Mouse (Mus musculus) megakaryocyte, embryonic 14.5 days (primary cell): ENCODE results near the gene Fli1. TPM values are rescaled to one million over a fixed set of nuclear protein-coding genes. Genes with fewer than 3 reads are reported as not detected.

Source experiments
- H3K27me3 ChIP-seq: replicated peaks from 2 replicates; pipeline ENCODE3; 2012; ENCODE audit warnings: inconsistent platforms
- H3K36me3 ChIP-seq: replicated peaks from 2 replicates; pipeline ENCODE3; 2012; ENCODE audit warnings: low read length, inconsistent platforms, mixed read lengths
- H3K4me1 ChIP-seq: 2 replicates; pipeline ENCODE4 v1.6.1; 2012; ENCODE audit warnings: inconsistent platforms
- H3K4me3 ChIP-seq: replicated peaks from 2 replicates; pipeline ENCODE3; 2012; ENCODE audit warnings: moderate library complexity, mild to moderate bottlenecking, inconsistent platforms
- H3K9me3 ChIP-seq: 2 replicates; pipeline ENCODE4 v1.6.1; 2012; ENCODE audit warnings: inconsistent platforms
- FLI1 ChIP-seq: IDR thresholded peaks from 2 replicates; pipeline ENCODE4 v1.6.1; 2012; ENCODE audit warnings: low read length, inconsistent platforms, mixed read lengths
- GATA1 ChIP-seq: IDR thresholded peaks from 3 replicates; pipeline ENCODE4 v1.6.1; 2012; ENCODE audit warnings: mixed read lengths, low read length, inconsistent platforms, borderline replicate concordance
- polyA plus RNA-seq: library from polyadenylated mRNA; stranded (reverse); fragments of >175 nt; gene quantifications from 2 replicates; pipeline ENCODE4 v1.2.3, GENCODE M21; 2012; ENCODE audit warnings: low replicate concordance; ENCODE audit not compliant: insufficient read depth

Fli1 gene
- polyA plus RNA-seq, 1 experiment: 61.7 TPM

GRCm38 (mm10) chr9:32540061-32540405, 2.6 kb downstream of the Fli1 start:
- peaks cover 59% of the 10 kb centered on the region for H3K4me1 ChIP-seq
- no peaks in the 10 kb centered on the region for H3K9me3 ChIP-seq
- no peaks in the 10 kb centered on the region for H3K27me3 ChIP-seq
- TF ChIP-seq GATA1 (no peak), FLI1 (no peak)
- peaks cover 38% of the 10 kb centered on the region for H3K36me3 ChIP-seq
- peak overlapping the region; percentile 93 for H3K4me3 ChIP-seq

- no peak for TF ChIP-seq FLI1
- no peak for TF ChIP-seq GATA1
- Histone ChIP-seq H3K9me3 (no peaks in the 10 kb centered on the region), H3K4me1 (peaks cover 59% of the 10 kb centered on the region), H3K27me3 (no peaks in the 10 kb centered on the region), H3K36me3 (peaks cover 42% of the 10 kb centered on the region), H3K4me3 (peak overlapping the region; percentile 93)
Measured at GRCm38 (mm10) chr9:32539321-32539761, 3.3 kb downstream of the Fli1 start.

GRCm38 (mm10) chr9:32538124-32538523, 4.5 kb downstream of the Fli1 start:
- TF ChIP-seq GATA1 (no peak), FLI1 (no peak)
- Histone ChIP-seq H3K36me3 (peaks cover 54% of the 10 kb centered on the region), H3K27me3 (no peaks in the 10 kb centered on the region)

DNA sequence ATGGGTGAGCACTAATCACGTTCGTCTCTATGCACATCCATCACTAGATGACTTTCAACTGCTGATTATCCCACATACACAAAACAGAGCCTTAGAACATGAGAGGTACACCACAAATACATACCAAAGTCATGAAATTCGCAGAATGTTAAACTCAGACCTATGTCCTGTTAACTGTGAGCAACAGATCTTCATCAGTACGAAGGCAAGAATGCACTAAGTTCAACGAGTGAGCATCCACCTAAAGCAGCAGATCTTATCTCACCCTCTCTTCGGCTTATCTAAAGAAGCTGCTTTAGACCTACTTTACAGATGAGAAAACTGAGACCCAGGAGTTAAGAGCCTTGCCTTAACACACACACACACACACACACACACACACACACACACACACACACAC, 5.0 kb downstream of the Fli1 start:
- H3K4me1 ChIP-seq: peaks cover 58% of the 10 kb centered on the region
- H3K9me3 ChIP-seq: no peaks in the 10 kb centered on the region
- no peaks in the 10 kb centered on the region for H3K27me3 ChIP-seq
- peak overlapping the region; percentile 93 for H3K4me3 ChIP-seq
- TF ChIP-seq GATA1 (no peak), FLI1 (no peak)
- H3K36me3 ChIP-seq: peaks cover 55% of the 10 kb centered on the region

More at GRCm38 (mm10) chr9:32538124-32538523, 4.5 kb downstream of the Fli1 start:
- H3K4me1 ChIP-seq: peaks cover 59% of the 10 kb centered on the region
- H3K4me3 ChIP-seq: peak overlapping the region; percentile 93
- H3K9me3 ChIP-seq: no peaks in the 10 kb centered on the region

DNA sequence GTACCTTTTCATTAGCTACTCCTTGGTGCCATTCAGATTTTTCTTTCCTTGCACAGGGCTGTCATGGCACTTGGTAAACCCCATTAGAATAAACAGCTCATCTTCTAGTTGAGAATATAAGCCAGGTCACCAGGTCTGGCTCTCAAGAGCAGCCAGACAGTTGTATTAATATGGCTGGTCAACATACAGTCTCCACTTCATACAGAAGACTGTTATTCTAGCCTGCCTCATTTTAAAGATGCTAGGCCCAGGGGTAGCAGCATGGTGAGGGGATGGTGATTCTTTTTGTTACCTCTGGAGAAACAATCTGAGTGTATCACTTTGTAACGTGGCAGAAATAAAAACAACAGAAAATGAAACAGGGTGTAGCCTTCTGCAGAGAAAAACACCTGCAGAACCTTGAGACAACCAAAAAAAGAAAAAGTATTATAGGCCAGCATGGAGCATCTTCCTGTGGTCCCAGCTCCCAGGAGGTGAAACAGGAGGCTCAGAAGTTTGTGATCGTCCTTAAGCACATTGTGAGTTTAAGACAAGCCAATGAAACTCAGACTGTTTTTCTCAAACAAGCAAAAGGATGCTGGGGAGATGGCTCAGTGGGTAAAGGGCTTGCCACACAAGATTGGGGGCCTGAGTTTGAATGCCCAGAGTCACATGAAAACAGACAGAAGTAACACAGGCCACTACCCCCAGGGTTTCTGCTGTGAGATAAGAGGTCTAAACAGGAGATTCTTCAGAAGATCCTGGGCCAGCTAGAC, 7.3 kb downstream of the Fli1 start:
- Histone ChIP-seq H3K4me3 (peak overlapping the region; percentile 84), H3K4me1 (peaks cover 81% of the 10 kb centered on the region), H3K36me3 (peaks cover 77% of the 10 kb centered on the region), H3K9me3 (no peaks in the 10 kb centered on the region), H3K27me3 (no peaks in the 10 kb centered on the region)
- TF ChIP-seq GATA1: no peak
- no peak for TF ChIP-seq FLI1

GRCm38 (mm10) chr9:32534025-32534615, 8.5 kb downstream of the Fli1 start:
- H3K36me3 ChIP-seq: peaks cover 82% of the 10 kb centered on the region
- H3K4me1 ChIP-seq: peaks cover 89% of the 10 kb centered on the region

GRCm38 (mm10) chr9:32531588-32531987, 11.1 kb downstream of the Fli1 start:
- TF ChIP-seq FLI1 (no peak), GATA1 (no peak)
- H3K4me3 ChIP-seq: peak overlapping the region; percentile 71
- H3K27me3 ChIP-seq: no peaks in the 10 kb centered on the region
- H3K9me3 ChIP-seq: no peaks in the 10 kb centered on the region
- H3K36me3 ChIP-seq: peaks cover 86% of the 10 kb centered on the region
- peaks cover 93% of the 10 kb centered on the region for H3K4me1 ChIP-seq

More at GRCm38 (mm10) chr9:32534025-32534615, 8.5 kb downstream of the Fli1 start:
- no peaks in the 10 kb centered on the region for H3K9me3 ChIP-seq
- TF ChIP-seq GATA1 (no peak), FLI1 (no peak)
- no peaks in the 10 kb centered on the region for H3K27me3 ChIP-seq
- peak overlapping the region; percentile 35 for H3K4me3 ChIP-seq

- no peaks in the 10 kb centered on the region for H3K27me3 ChIP-seq
- H3K36me3 ChIP-seq: peaks cover 91% of the 10 kb centered on the region
- no peaks in the 10 kb centered on the region for H3K9me3 ChIP-seq
- TF ChIP-seq GATA1: no peak
- no peak for TF ChIP-seq FLI1
- H3K4me3 ChIP-seq: peak overlapping the region; percentile 65
- H3K4me1 ChIP-seq: peaks cover 98% of the 10 kb centered on the region
Measured at GRCm38 (mm10) chr9:32530975-32531374, 11.7 kb downstream of the Fli1 start.

GRCm38 (mm10) chr9:32530188-32530587, 12.5 kb downstream of the Fli1 start:
- Histone ChIP-seq H3K4me3 (peak overlapping the region; percentile 87), H3K4me1 (peaks cover 98% of the 10 kb centered on the region)
- no peak for TF ChIP-seq FLI1
- TF ChIP-seq GATA1: no peak

DNA sequence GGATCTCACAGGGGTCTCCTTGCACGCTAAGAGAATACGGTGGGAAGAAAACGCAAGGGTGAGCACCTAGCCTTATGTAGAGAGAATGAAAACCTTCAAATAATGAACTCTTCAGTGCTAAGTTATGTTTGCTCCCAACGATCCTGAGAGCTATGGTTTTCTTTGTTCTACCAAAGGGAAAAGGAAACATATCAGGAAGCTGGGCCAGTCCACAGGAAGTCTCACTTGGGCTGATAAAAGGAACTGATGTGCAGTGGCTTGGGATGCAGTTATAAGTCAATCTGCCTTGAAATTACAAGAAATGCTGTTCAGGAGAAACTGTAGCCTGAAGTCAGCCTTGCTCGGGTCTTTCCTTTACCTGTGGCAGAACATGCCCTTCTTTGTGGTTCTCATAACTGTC, 13.1 kb downstream of the Fli1 start:
- Histone ChIP-seq H3K27me3 (no peaks in the 10 kb centered on the region), H3K4me3 (peak overlapping the region; percentile 87), H3K36me3 (peaks cover 91% of the 10 kb centered on the region), H3K9me3 (no peaks in the 10 kb centered on the region), H3K4me1 (peaks cover 98% of the 10 kb centered on the region)
- TF ChIP-seq FLI1: no peak
- peak; percentile 38; the same call in 1 of the 3 replicates for TF ChIP-seq GATA1

More at GRCm38 (mm10) chr9:32530188-32530587, 12.5 kb downstream of the Fli1 start:
- Histone ChIP-seq H3K27me3 (no peaks in the 10 kb centered on the region), H3K36me3 (peaks cover 92% of the 10 kb centered on the region), H3K9me3 (no peaks in the 10 kb centered on the region)
